Mouse (Mus musculus): Measurements from ENCODE around the gene Mef2a.
A peak's percentile ranks its signal among the peaks of the same experiment; 100 is the strongest.

The Mef2a gene

GRCm38 (mm10) chr7:67372729-67373583, at the start of gene Mef2a:
Gene Mef2a (minus strand): TSS chr7:67372858.
- DNase-seq (ENCODE audit: low spot score in 2 of 2): peak; percentile 97 to 98

GRCm38 (mm10) chr7:67421476-67422186, 49.0 kb upstream of the Mef2a start:
- peak in 1 of 2 experiments; percentile 32 for DNase-seq (ENCODE audit: low spot score in 2 of 2)

GRCm38 (mm10) chr7:67421088-67421475, 48.4 kb upstream of the Mef2a start:
- DNase-seq (ENCODE audit: low spot score in 2 of 2): no peak

- no peak for DNase-seq (ENCODE audit: low spot score in 2 of 2)
Observed at GRCm38 (mm10) chr7:67419591-67420314, 47.1 kb upstream of the Mef2a start.

GRCm38 (mm10) chr7:67418122-67418521, 45.5 kb upstream of the Mef2a start:
- no peak for DNase-seq (ENCODE audit: low spot score in 2 of 2)

- no peak for DNase-seq (ENCODE audit: low spot score in 2 of 2)
Observed at GRCm38 (mm10) chr7:67414766-67415165, 42.1 kb upstream of the Mef2a start.

- no peak for DNase-seq (ENCODE audit: low spot score in 2 of 2)
Observed at GRCm38 (mm10) chr7:67412686-67413085, 40.0 kb upstream of the Mef2a start.

- DNase-seq (ENCODE audit: low spot score in 2 of 2): no peak
Observed at GRCm38 (mm10) chr7:67407019-67407418, 34.4 kb upstream of the Mef2a start.

GRCm38 (mm10) chr7:67404176-67404575, 31.5 kb upstream of the Mef2a start:
- DNase-seq (ENCODE audit: low spot score in 2 of 2): no peak

- no peak for DNase-seq (ENCODE audit: low spot score in 2 of 2)
Observed at GRCm38 (mm10) chr7:67402353-67402752, 29.7 kb upstream of the Mef2a start.

- no peak for DNase-seq (ENCODE audit: low spot score in 2 of 2)
Observed at GRCm38 (mm10) chr7:67401379-67401778, 28.7 kb upstream of the Mef2a start.

GRCm38 (mm10) chr7:67390760-67391159, 18.1 kb upstream of the Mef2a start:
- DNase-seq (ENCODE audit: low spot score in 2 of 2): no peak

GRCm38 (mm10) chr7:67390095-67390494, 17.4 kb upstream of the Mef2a start:
- DNase-seq (ENCODE audit: low spot score in 2 of 2): no peak

- peak; percentile 24 to 35 for DNase-seq (ENCODE audit: low spot score in 2 of 2)
Observed at GRCm38 (mm10) chr7:67384942-67385872, 12.5 kb upstream of the Mef2a start.

- DNase-seq (ENCODE audit: low spot score in 2 of 2): peak in 1 of 2 experiments; percentile 28
Observed at GRCm38 (mm10) chr7:67380174-67381129, 7.8 kb upstream of the Mef2a start.

- no peak for DNase-seq (ENCODE audit: low spot score in 2 of 2)
Observed at GRCm38 (mm10) chr7:67376796-67377195, 4.1 kb upstream of the Mef2a start.

- DNase-seq (ENCODE audit: low spot score in 2 of 2): no peak
Observed at GRCm38 (mm10) chr7:67373975-67374374, 1.3 kb upstream of the Mef2a start.

- no peak for DNase-seq (ENCODE audit: low spot score in 2 of 2)
Observed at GRCm38 (mm10) chr7:67373584-67373960, 914 bp upstream of the Mef2a start.

- peak in 1 of 2 experiments; percentile 18 for DNase-seq (ENCODE audit: low spot score in 2 of 2)
Observed at GRCm38 (mm10) chr7:67371891-67372672, 576 bp downstream of the Mef2a start.
